Mouse (Mus musculus) stomach, embryonic 16.5 days (tissue): ENCODE data around the gene Whamm. TPM values are rescaled to one million over a fixed set of nuclear protein-coding genes. Genes with fewer than 3 reads are reported as not detected.

Source experiments
- ATAC-seq: fragments of 200-750 bp; cut with Nextera tagmentation; 2 replicates; pipeline ENCODE4 v1.8.0; 2017; ENCODE audit warnings: moderate number of reproducible peaks, moderate TSS enrichment; ENCODE audit not compliant: insufficient read depth, low FRiP score
- H3K27ac ChIP-seq: fragments of 300-500 bp; sonication (generic); 2 replicates; pipeline ENCODE4 v1.5.1; 2014; ENCODE audit warnings: low read length
- H3K27me3 ChIP-seq: fragments of 300-500 bp; sonication (generic); 2 replicates; pipeline ENCODE4 v1.6.1; 2014; ENCODE audit warnings: low read length, control low read depth, mixed read lengths; ENCODE audit not compliant: control insufficient read depth, insufficient read depth
- H3K36me3 ChIP-seq: fragments of 300-500 bp; sonication (generic); 2 replicates; pipeline ENCODE4 v1.6.1; 2014; ENCODE audit warnings: low read length; ENCODE audit not compliant: control insufficient read depth, insufficient read depth
- H3K4me1 ChIP-seq: fragments of 300-500 bp; sonication (generic); 2 replicates; pipeline ENCODE4 v1.6.1; 2014; ENCODE audit warnings: low read length, control low read depth, mixed read lengths; ENCODE audit not compliant: control insufficient read depth, insufficient read depth
- H3K4me2 ChIP-seq: fragments of 300-500 bp; sonication (generic); 2 replicates; pipeline ENCODE4 v1.6.1; 2014; ENCODE audit warnings: low read depth, low read length, mixed read lengths
- H3K4me3 ChIP-seq: fragments of 300-500 bp; sonication (generic); replicated peaks from 2 replicates; pipeline ENCODE4 v1.5.1; 2014; ENCODE audit warnings: mild to moderate bottlenecking, low read length
- H3K9ac ChIP-seq: fragments of 300-500 bp; sonication (generic); 2 replicates; pipeline ENCODE4 v1.6.1; 2014; ENCODE audit warnings: low read length
- H3K9me3 ChIP-seq: fragments of 300-500 bp; sonication (generic); replicated peaks from 2 replicates; pipeline ENCODE4 v1.6.1; 2016; ENCODE audit warnings: low read length, control low read depth; ENCODE audit not compliant: control insufficient read depth
- WGBS: fragments of 180-500 bp; shearing (Covaris S2); extraction: QIAGEN DNeasy Blood & Tissue Kit; methylation state at CpG from one replicate; pipeline ENCODE4 v1.1.7; 2014; 5-methylcytosine and 5-hydroxymethylcytosine counted together
- polyA plus RNA-seq: library from polyadenylated mRNA; unstranded; fragments of >200 nt; fragmentation: Nextera tagmentation; extraction: Ambion mirVana; gene quantifications from 2 replicates; pipeline ENCODE4 v1.2.1, GENCODE M21; 2015

Gene Whamm
- polyA plus RNA-seq, 1 experiment from 2014 or later = 1.4 TPM

- Histone ChIP-seq H3K4me1 (peaks cover 9% of the 10 kb centered on the region), H3K9ac (no peak overlapping the region), H3K9me3 (no peaks in the 10 kb centered on the region), H3K4me2 (no peak overlapping the region), H3K27ac (no peak overlapping the region), H3K4me3 (no peak overlapping the region), H3K36me3 (no peaks in the 10 kb centered on the region; the same call in 1 of the 2 replicates), H3K27me3 (no peaks in the 10 kb centered on the region)
- 89% methylated on average over 3 of the region's 3 CpGs for WGBS
- ATAC-seq = no peak
These were observed 795 bp upstream of the Whamm start for GRCm38 (mm10) chr7:81570271-81570670.

GRCm38 (mm10) chr7:81570752-81571107, 336 bp upstream of the Whamm start:
- peak; percentile 5; the same call in 1 of the 2 replicates for ATAC-seq
- WGBS = 5% methylated on average over 5 of the region's 5 CpGs

GRCm38 (mm10) chr7:81571941-81572441, 925 bp downstream of the Whamm start:
- H3K36me3 ChIP-seq = no peaks in the 10 kb centered on the region; the same call in 1 of the 2 replicates
- H3K27ac ChIP-seq = peak overlapping the region; percentile 96
- H3K9me3 ChIP-seq = no peaks in the 10 kb centered on the region
- H3K27me3 ChIP-seq = no peaks in the 10 kb centered on the region
- peak overlapping the region; percentile 92 for H3K9ac ChIP-seq
- H3K4me3 ChIP-seq = peak overlapping the region; percentile 94
- H3K4me1 ChIP-seq = peaks cover 9% of the 10 kb centered on the region
- WGBS = 15% methylated on average over 15 of the region's 15 CpGs
- ATAC-seq = no peak
- peak overlapping the region; percentile 71 for H3K4me2 ChIP-seq

More at GRCm38 (mm10) chr7:81570752-81571107, 336 bp upstream of the Whamm start:
- Histone ChIP-seq H3K9me3 (no peaks in the 10 kb centered on the region), H3K4me3 (peak overlapping the region; percentile 94), H3K9ac (no peak overlapping the region; the same call in 1 of the 2 replicates), H3K36me3 (no peaks in the 10 kb centered on the region; the same call in 1 of the 2 replicates), H3K4me2 (peak overlapping the region; percentile 71), H3K4me1 (peaks cover 9% of the 10 kb centered on the region), H3K27ac (no peak overlapping the region), H3K27me3 (no peaks in the 10 kb centered on the region)

- H3K4me3 ChIP-seq = peak overlapping the region; percentile 94
- H3K27ac ChIP-seq = no peak overlapping the region
- H3K4me1 ChIP-seq = peaks cover 9% of the 10 kb centered on the region
- H3K9ac ChIP-seq = peak overlapping the region; percentile 29; the same call in 1 of the 2 replicates
- H3K9me3 ChIP-seq = no peaks in the 10 kb centered on the region
- peak overlapping the region; percentile 71 for H3K4me2 ChIP-seq
- no peak for ATAC-seq
- H3K27me3 ChIP-seq = no peaks in the 10 kb centered on the region
- WGBS = 55% methylated on average over 6 of the region's 6 CpGs
- H3K36me3 ChIP-seq = no peaks in the 10 kb centered on the region; the same call in 1 of the 2 replicates
These were observed 1.7 kb downstream of the Whamm start for GRCm38 (mm10) chr7:81572610-81573268.

- H3K27me3 ChIP-seq = no peaks in the 10 kb centered on the region
- WGBS = 74% methylated on average over 6 of the region's 6 CpGs
- H3K4me1 ChIP-seq = peaks cover 9% of the 10 kb centered on the region
- H3K4me2 ChIP-seq = no peak overlapping the region
- no peak overlapping the region for H3K9ac ChIP-seq
- H3K9me3 ChIP-seq = no peaks in the 10 kb centered on the region
- no peak overlapping the region for H3K4me3 ChIP-seq
- no peak overlapping the region for H3K27ac ChIP-seq
- no peak for ATAC-seq
- no peaks in the 10 kb centered on the region; the same call in 1 of the 2 replicates for H3K36me3 ChIP-seq
These were observed 2.3 kb downstream of the Whamm start for GRCm38 (mm10) chr7:81573397-81573796.

- Histone ChIP-seq H3K27ac (no peak overlapping the region), H3K9ac (no peak overlapping the region), H3K4me1 (peaks cover 9% of the 10 kb centered on the region), H3K9me3 (no peaks in the 10 kb centered on the region), H3K27me3 (no peaks in the 10 kb centered on the region), H3K4me2 (no peak overlapping the region), H3K4me3 (no peak overlapping the region), H3K36me3 (no peaks in the 10 kb centered on the region; the same call in 1 of the 2 replicates)
- WGBS = 91% methylated on average over 9 of the region's 9 CpGs
- ATAC-seq = no peak
These were observed 2.8 kb downstream of the Whamm start for GRCm38 (mm10) chr7:81573821-81574220.

GRCm38 (mm10) chr7:81575606-81576005, 4.5 kb downstream of the Whamm start:
- H3K27ac ChIP-seq = no peak overlapping the region
- H3K4me3 ChIP-seq = no peak overlapping the region
- H3K9me3 ChIP-seq = no peaks in the 10 kb centered on the region
- H3K4me1 ChIP-seq = peaks cover 9% of the 10 kb centered on the region
- no peaks in the 10 kb centered on the region for H3K27me3 ChIP-seq
- ATAC-seq = no peak
- H3K36me3 ChIP-seq = peaks cover 2% of the 10 kb centered on the region; the same call in 1 of the 2 replicates
- no peak overlapping the region for H3K4me2 ChIP-seq
- no peak overlapping the region for H3K9ac ChIP-seq
- WGBS = 89% methylated on average over 10 of the region's 10 CpGs

- no peaks in the 10 kb centered on the region for H3K27me3 ChIP-seq
- peaks cover under 1% of the 10 kb centered on the region for H3K4me1 ChIP-seq
- H3K4me2 ChIP-seq = no peak overlapping the region
- peaks cover 2% of the 10 kb centered on the region; the same call in 1 of the 2 replicates for H3K36me3 ChIP-seq
- no peak overlapping the region for H3K9ac ChIP-seq
- ATAC-seq = no peak
- H3K4me3 ChIP-seq = no peak overlapping the region
- 94% methylated on average over 3 of the region's 3 CpGs for WGBS
- H3K27ac ChIP-seq = no peak overlapping the region
- no peaks in the 10 kb centered on the region for H3K9me3 ChIP-seq
These were observed 6.8 kb downstream of the Whamm start for GRCm38 (mm10) chr7:81577872-81578271.

- ATAC-seq = no peak
- H3K4me3 ChIP-seq = no peak overlapping the region
These were observed 7.3 kb downstream of the Whamm start for GRCm38 (mm10) chr7:81578413-81578812.

More at GRCm38 (mm10) chr7:81578413-81578812, 7.3 kb downstream of the Whamm start:
- H3K4me1 ChIP-seq = no peaks in the 10 kb centered on the region
- H3K9ac ChIP-seq = no peak overlapping the region
- WGBS = 90% methylated on average over 7 of the region's 7 CpGs
- H3K27ac ChIP-seq = no peak overlapping the region
- H3K36me3 ChIP-seq = peaks cover 2% of the 10 kb centered on the region; the same call in 1 of the 2 replicates
- no peaks in the 10 kb centered on the region for H3K27me3 ChIP-seq
- H3K9me3 ChIP-seq = no peaks in the 10 kb centered on the region
- H3K4me2 ChIP-seq = no peak overlapping the region
